Mouse (Mus musculus): Measurements from ENCODE around the gene Hist1h2ah. TPM values are rescaled to one million over a fixed set of nuclear protein-coding genes. Genes with fewer than 3 reads are reported as not detected.
A peak's percentile ranks its signal among the peaks of the same experiment; 100 is the strongest.

Gene Hist1h2ah
- total and polyA plus RNA-seq, 3 experiments = 3.7 to 1,284 TPM; not detected in 1

DNA sequence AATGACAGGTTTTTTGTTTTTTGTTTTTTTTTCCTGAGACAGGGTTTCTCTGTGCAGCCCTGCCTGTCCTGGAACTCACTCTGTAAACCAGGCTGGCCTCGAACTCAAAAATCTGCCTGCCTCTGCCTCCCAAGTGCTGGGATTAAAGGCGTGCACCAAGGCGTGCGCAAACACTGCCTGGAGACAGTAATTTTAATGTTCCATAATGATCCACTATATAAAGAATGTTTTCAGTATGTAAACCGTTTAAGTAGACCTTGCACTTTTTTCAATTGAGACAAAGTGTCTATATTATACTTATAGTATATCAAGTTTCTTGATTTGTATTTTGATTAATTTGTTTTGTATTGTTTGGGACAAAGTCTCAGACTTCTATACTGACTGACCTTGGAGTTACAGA lies 4.0 kb upstream of the Hist1h2ah start:
- TF ChIP-seq SIN3A (IDR thresholded peaks at IDR 0.05; ENCODE audit: low read length) (no peak), POLR2AphosphoS2 (IDR thresholded peaks at IDR 0.05; ENCODE audit: low read length) (no peak), MYC (IDR thresholded peaks at IDR 0.05; ENCODE audit: low read depth, low read length) (no peak), ELF1 (IDR thresholded peaks at IDR 0.05; ENCODE audit: low read depth, low read length) (no peak), POLR2AphosphoS5 (IDR thresholded peaks at IDR 0.05; ENCODE audit: borderline replicate concordance, low read depth, low read length) (no peak), CTCF (IDR thresholded peaks at IDR 0.05 in 2 of 3, conservative IDR thresholded peaks at IDR 0.05 in 1 of 3; ENCODE audit: control insufficient read depth in 1 of 3, insufficient read depth in 1 of 3, low read depth in 2 of 3, low read length in 3 of 3, poor library complexity in 1 of 3, severe bottlenecking in 1 of 3) (no peak), POLR2A (IDR thresholded peaks at IDR 0.05; ENCODE audit: control insufficient read depth in 1 of 2, insufficient read depth in 1 of 2, low read depth in 1 of 2, low read length in 2 of 2, poor library complexity in 1 of 2) (no peak), TBP (IDR thresholded peaks at IDR 0.05; ENCODE audit: low read depth, low read length) (peak; percentile 91), ZMIZ1 (IDR thresholded peaks at IDR 0.05; ENCODE audit: low read depth, low read length) (no peak)

DNA sequence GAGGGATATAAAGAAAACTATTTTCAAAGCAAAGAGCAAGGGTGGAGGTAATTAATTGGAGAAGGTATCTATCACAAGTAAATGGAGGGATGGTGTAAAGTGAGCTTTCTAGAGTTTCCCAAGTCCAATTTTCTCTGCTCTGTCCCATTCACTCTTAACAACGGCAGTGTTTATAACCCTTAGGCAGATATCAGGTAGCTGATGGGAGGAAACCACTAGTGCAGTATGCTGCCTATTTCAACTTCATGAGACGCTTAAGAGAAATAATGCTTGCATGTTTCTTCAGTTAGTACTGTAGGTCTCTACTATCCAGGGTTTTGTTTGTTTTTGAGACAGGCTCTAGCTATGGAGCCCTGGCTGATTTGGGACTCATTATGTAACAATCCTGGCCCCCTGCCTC lies 2.0 kb upstream of the Hist1h2ah start:
- Histone ChIP-seq H3K27me3 (ENCODE audit: control insufficient read depth in 1 of 2, insufficient read depth in 2 of 2, low read length in 2 of 2) (no peaks in the 10 kb centered on the region), H3K27ac (ENCODE audit: control insufficient read depth, low read depth, low read length) (peak overlapping the region; percentile 61; the same call in 1 of the 2 replicates), H3K9me3 (replicated peaks; ENCODE audit: insufficient read depth, low read length) (no peaks in the 10 kb centered on the region), H3K79me2 (ENCODE audit: control insufficient read depth, insufficient read depth, low read length, poor library complexity) (no peaks in the 10 kb centered on the region; the same call in 1 of the 2 replicates), H3K36me3 (ENCODE audit: control insufficient read depth in 1 of 2, insufficient read depth in 2 of 2, low read length in 2 of 2) (peaks cover 0 to 24% of the 10 kb centered on the region in 2 experiments; a peak in 2 of 4 replicates), H3K4me1 (ENCODE audit: control insufficient read depth in 1 of 2, insufficient read depth in 2 of 2, low read length in 2 of 2) (peaks cover 0 to 4% of the 10 kb centered on the region in 2 experiments; a peak in 2 of 4 replicates), H3K9ac (ENCODE audit: control insufficient read depth, low read depth, low read length, poor library complexity, severe bottlenecking) (peak overlapping the region; percentile 66), H3K4me3 (ENCODE audit: control insufficient read depth in 1 of 2, insufficient read depth in 1 of 2, low read depth in 2 of 2, low read length in 2 of 2) (no peak overlapping the region)
- TF ChIP-seq TBP (IDR thresholded peaks at IDR 0.05; ENCODE audit: low read depth, low read length) = 0 out of 2 replicates have a peak, but pooled peaks have one; percentile 4
- no peak for TF ChIP-seq E2F4 (IDR thresholded peaks at IDR 0.05; ENCODE audit: borderline replicate concordance, low read depth, low read length)
- no peak for TF ChIP-seq ZKSCAN1 (IDR thresholded peaks at IDR 0.05; ENCODE audit: low read depth, low read length)
- DNase-seq (ENCODE audit: low read depth, low spot score) = peak; percentile 62

More for the DNA sequence above, 4.0 kb upstream of the Hist1h2ah start:
- peak; percentile 61 for DNase-seq (ENCODE audit: low read depth, low spot score)
- H3K9me3 ChIP-seq (replicated peaks; ENCODE audit: insufficient read depth, low read length) = no peaks in the 10 kb centered on the region
- H3K9ac ChIP-seq (ENCODE audit: control insufficient read depth, low read depth, low read length, poor library complexity, severe bottlenecking) = peak overlapping the region; percentile 73
- H3K27me3 ChIP-seq (ENCODE audit: control insufficient read depth in 1 of 2, insufficient read depth in 2 of 2, low read length in 2 of 2) = no peaks in the 10 kb centered on the region
- H3K4me1 ChIP-seq (ENCODE audit: control insufficient read depth in 1 of 2, insufficient read depth in 2 of 2, low read length in 2 of 2) = no peaks in the 10 kb centered on the region; a peak in 1 of 4 replicates
- peak overlapping the region; percentile 92 for H3K27ac ChIP-seq (ENCODE audit: control insufficient read depth, low read depth, low read length)
- H3K4me3 ChIP-seq (ENCODE audit: control insufficient read depth in 1 of 2, insufficient read depth in 1 of 2, low read depth in 2 of 2, low read length in 2 of 2) = no peak overlapping the region
- H3K36me3 ChIP-seq (ENCODE audit: control insufficient read depth in 1 of 2, insufficient read depth in 2 of 2, low read length in 2 of 2) = peaks cover 0 to 21% of the 10 kb centered on the region in 2 experiments; a peak in 2 of 4 replicates
- H3K79me2 ChIP-seq (ENCODE audit: control insufficient read depth, insufficient read depth, low read length, poor library complexity) = no peaks in the 10 kb centered on the region; the same call in 1 of the 2 replicates

DNA sequence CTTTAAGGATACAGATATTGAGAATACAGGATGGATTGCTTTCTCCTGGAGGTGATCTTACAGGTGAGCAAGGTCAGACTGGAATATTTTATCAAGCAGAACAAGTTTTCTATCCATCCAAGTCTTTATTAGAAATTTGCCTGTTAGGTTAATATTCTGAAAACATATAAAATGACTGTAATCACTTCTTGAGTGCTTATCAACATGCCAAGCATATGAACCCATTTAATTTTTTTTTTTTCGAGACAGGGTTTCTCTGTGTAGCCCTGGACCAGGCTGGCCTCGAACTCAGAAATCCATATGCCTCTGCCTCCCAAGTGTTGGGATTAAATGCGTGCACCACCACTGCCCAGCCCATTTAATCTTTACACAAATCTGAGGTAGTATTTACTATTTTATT lies 1.6 kb upstream of the Hist1h2ah start:
- no peak overlapping the region; a peak in 1 of 4 replicates for H3K4me3 ChIP-seq (ENCODE audit: control insufficient read depth in 1 of 2, insufficient read depth in 1 of 2, low read depth in 2 of 2, low read length in 2 of 2)

More for the DNA sequence above, 1.6 kb upstream of the Hist1h2ah start:
- Histone ChIP-seq H3K36me3 (ENCODE audit: control insufficient read depth in 1 of 2, insufficient read depth in 2 of 2, low read length in 2 of 2) (peaks cover 0 to 24% of the 10 kb centered on the region in 2 experiments; a peak in 2 of 4 replicates), H3K9ac (ENCODE audit: control insufficient read depth, low read depth, low read length, poor library complexity, severe bottlenecking) (peak overlapping the region; percentile 66), H3K9me3 (replicated peaks; ENCODE audit: insufficient read depth, low read length) (no peaks in the 10 kb centered on the region), H3K79me2 (ENCODE audit: control insufficient read depth, insufficient read depth, low read length, poor library complexity) (no peaks in the 10 kb centered on the region; the same call in 1 of the 2 replicates), H3K27ac (ENCODE audit: control insufficient read depth, low read depth, low read length) (peak overlapping the region; percentile 88), H3K4me1 (ENCODE audit: control insufficient read depth in 1 of 2, insufficient read depth in 2 of 2, low read length in 2 of 2) (peaks cover 0 to 4% of the 10 kb centered on the region in 2 experiments; a peak in 2 of 4 replicates), H3K27me3 (ENCODE audit: control insufficient read depth in 1 of 2, insufficient read depth in 2 of 2, low read length in 2 of 2) (no peaks in the 10 kb centered on the region)
- no peak for TF ChIP-seq POLR2AphosphoS5 (IDR thresholded peaks at IDR 0.05; ENCODE audit: borderline replicate concordance, low read depth, low read length)
- TF ChIP-seq TBP (IDR thresholded peaks at IDR 0.05; ENCODE audit: low read depth, low read length) = peak; percentile 59
- DNase-seq (ENCODE audit: low read depth, low spot score) = peak; percentile 65
